Mouse (Mus musculus) heart, adult 2 months (tissue): ENCODE results near the gene Tgfbr3.

Experiments used
- CTCF ChIP-seq: fragments of 200-600 bp; IDR thresholded peaks from 2 replicates; pipeline ENCODE4 v1.8.1; 2022; ENCODE audit warnings: antibody characterized with exemption, mild to moderate bottlenecking, moderate library complexity
- POLR2A ChIP-seq: fragments of 200-500 bp; IDR thresholded peaks from 2 replicates; pipeline ENCODE4 v1.6.1; 2011; ENCODE audit warnings: mild to moderate bottlenecking, low read depth, low read length, control low read depth; ENCODE audit not compliant: insufficient read depth

DNA sequence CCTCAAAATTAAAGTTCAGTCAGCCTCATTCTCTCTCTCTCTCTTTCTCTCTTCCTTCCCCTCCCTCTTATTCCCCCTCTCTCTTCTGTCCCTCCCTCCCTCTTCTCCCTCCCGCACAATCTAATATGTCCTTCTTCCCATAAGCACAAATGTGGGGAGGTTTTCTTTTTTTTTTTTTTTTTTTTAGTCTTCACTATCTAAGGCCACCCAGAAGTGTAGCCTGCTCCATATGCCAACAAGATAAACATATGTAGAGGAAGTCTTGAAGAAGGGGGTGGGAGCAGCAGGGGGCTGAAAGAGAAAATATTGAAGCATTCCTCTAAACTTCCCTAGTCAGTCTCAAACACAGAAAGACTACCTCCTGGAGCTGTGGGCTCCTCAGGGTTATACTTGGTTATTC, 37.0 kb downstream of the Tgfbr3 start:
- TF ChIP-seq CTCF (no peak), POLR2A (no peak)
